Mouse (Mus musculus): ENCODE results near the gene Eif2s1. TPM values are rescaled to one million over a fixed set of nuclear protein-coding genes. Genes with fewer than 3 reads are reported as not detected.
A peak's percentile ranks its signal among the peaks of the same experiment; 100 is the strongest.
"Not testable (repeated sequence)": the region's sequence is repeated elsewhere in the genome, so short reads cannot be mapped to it uniquely, and the experiment has no call there.

Eif2s1 gene
- total RNA-seq, 2 experiments from 2014 or later = 44.8 to 49.8 TPM

DNA sequence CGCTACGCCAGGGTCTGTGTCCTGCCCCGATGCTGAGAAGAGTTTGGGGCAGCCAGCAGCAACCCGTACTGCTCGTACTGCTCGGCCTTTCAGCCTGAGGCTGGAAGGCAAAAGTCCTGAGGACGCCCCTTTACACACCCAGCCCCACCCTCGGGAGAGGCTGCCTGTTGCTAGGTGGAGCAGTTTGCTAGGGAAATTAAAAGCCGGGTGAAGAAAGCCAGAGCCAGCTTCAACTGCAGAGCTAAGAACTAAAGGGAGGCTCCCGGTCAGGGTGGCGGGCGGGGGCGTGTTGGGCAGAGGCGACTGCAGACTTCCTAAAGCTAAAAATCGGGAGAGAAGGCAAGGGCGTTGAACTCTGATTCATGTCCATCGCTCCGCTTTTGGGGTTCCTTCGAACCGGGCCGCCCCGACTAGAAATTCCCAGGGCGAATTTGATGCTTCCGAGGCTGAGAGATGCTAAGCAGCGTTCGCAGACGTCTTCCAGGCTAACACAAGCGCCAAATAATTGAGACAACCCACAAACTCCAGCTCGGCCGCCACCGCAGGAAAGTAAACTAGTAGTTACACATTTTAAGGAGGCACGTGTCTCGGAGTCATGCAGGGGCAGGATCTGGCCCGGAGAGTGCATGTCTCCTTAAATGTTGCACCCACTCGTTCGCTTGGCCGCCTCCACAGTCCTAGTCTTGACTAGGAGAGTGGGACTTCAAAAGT is 50.2 kb downstream of the Eif2s1 start:
- intact Hi-C loops (cut with DNase I) = no loop called here
- peak in 1 of 2 experiments; percentile 12 for DNase-seq (ENCODE audit: low spot score in 2 of 2)

DNA sequence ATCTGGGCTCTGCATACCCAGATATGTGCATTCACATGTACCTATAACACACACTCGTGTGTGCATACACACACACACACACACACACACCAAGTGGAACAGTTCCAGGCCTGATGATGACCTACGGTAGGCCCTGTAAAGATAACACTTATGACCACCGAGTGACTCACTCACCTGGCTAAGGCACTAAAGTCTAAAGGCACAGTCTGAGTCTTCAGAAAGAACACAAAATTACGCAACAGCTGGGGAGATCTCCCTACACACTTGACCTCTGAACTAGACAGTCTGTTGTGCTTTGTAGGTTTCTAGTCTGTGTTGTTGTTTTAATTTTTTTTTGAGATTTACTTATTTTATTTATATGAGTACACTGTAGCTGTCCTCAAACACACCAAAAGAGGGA is 52.8 kb downstream of the Eif2s1 start:
- intact Hi-C loops (cut with DNase I) = no loop called here

DNA sequence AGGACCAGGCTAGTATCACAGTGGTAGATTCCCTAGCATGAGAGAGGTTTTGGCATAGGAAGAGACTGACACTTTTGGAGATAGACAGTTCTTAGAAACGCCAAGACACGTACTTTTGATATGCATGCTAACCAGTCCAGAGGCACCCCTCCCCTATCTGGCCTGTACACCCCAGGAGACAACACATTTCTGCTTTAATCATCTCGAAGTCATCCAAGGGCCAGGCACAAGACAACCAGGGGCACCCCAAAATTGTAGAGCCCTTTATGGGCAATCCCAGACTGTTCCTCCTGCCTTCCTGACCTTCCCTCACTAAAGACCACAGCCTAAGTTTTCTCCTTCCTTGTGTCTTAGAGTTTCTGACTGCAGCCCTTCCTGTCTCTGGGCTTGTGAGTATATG is 53.9 kb downstream of the Eif2s1 start:
- DNase-seq (ENCODE audit: low spot score in 2 of 2) = no peak
- intact Hi-C loops (cut with DNase I) = loop anchor here (5.0 kb wide), 1 partner anchor 92 kb away; the partner anchor contains the start of gene Tmem229b

More for the DNA sequence above, 52.8 kb downstream of the Eif2s1 start:
- no peak for DNase-seq (ENCODE audit: low spot score in 2 of 2)

DNA sequence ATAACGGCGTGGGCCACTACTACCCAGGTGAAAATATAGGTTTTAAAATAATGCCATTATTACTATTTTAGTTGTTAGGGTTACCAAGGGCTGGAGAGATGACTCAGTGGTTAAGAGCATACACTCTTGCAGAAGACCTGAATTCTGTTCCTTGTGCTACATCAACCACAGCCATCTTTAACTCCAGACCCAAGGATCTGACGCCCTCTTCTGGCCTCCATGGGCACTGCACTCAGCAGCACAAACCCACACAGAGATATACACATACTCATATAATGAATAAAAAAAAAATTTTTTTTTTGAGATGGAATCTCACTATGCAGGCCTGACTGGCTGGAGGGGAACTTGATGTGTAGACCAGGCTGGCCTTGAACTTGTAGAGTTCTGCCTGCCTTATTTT is 54.7 kb downstream of the Eif2s1 start:
- DNase-seq (ENCODE audit: low spot score in 2 of 2) = no peak
- intact Hi-C loops (cut with DNase I) = loop anchor here (5.0 kb wide), 1 partner anchor 91 kb away; the partner anchor contains the start of gene Tmem229b

DNA sequence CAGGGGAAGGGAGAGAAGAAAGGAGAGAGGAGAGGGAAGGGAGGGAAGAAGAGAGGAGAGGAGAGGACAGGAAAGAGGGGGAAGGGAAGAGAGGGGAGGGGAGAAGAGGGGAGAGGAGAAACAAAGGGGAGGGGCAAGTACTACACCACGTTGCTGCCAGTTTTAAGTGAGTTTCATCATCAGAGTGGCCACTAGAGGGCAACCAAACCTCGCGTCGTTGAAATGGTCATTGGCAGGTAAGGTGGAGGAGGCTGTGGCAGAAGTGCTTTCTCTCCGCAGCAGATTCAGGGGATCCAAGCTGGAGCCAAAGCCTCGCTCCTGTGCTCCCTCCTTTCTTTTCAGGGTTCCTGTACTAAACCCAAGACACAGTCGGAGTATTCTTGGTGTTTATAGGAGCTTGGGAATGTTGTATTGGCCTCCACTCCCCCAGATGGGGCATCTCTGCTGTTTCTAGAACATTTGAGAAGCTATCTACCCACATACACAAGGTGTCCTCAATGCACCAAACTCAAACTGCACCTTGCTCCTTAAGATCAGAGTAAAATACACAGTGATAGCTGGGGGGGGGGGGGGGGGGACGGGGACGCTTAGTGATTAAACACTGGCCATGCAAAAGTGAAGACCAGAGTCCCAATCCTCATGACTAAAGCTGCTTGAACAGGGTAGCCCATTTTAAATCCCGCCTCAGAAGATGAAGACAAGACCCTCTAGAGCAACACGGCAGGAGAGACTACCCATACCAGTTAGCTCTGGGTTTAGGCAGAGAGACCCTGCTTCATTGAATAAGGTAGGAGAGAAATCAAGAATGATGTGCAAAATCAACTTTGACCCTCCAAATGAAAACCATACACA is 56.8 kb downstream of the Eif2s1 start:
- peak; percentile 77 for DNase-seq (ENCODE audit: low spot score in 2 of 2)
- intact Hi-C loops (cut with DNase I) = loop anchor here (2.0 to 5.0 kb wide), 4 partner anchors 89 to 178 kb away; partner anchors contain the start of genes Pigh and Tmem229b

DNA sequence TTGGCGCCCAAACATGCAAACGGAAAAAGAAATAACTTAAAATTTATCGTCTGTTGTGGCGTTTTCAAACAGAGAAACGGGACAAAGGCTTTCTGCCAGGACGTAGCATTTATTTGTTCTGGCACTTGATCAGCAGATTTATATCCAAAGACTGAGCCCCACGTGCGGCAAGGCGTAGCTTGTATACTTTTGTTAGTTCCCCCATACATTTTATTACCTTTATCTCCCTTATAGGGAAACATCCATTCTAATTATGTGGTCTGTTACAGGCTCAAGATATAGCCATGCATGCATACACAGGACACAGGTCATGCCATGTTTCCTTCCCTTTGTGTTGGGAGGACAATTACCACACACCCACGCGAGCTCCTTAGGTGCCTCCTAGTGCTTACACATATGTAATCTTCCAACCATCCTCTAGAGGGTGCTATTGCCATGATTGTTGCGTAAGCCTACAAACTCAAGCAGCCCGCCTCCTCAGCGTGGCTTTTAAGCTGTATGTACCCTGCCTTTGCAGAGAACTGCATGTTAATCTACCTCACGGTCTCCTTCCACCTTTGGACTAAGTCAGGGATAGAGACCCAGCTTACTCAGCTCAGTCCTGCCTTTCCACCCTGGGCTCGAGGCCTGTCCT is 57.6 kb downstream of the Eif2s1 start:
- intact Hi-C loops (cut with DNase I) = loop anchor here (2.0 to 5.0 kb wide), 4 partner anchors 88 to 178 kb away; partner anchors contain the start of genes Pigh and Tmem229b
- DNase-seq (ENCODE audit: low spot score in 2 of 2) = peak; percentile 47 to 55

DNA sequence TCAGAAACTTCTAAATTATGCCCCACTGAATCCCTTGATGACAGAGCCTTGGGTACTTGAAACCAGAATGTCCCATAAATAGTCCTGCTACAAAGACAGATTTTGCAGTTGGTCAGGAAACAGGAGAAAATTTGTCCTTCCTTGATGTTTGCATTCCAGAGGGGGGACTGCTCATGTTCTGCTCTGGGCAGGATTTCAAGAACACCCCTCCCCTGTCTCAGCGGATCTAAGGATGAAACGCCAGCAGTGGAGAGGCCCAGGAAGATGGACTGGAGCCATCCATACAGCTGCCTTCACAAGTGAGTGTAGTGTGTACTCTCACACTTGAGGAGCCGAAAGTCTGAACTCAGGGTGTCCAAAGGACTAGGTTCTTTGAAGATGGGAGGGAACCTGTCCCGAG is 59.8 kb downstream of the Eif2s1 start:
- no peak for DNase-seq (ENCODE audit: low spot score in 2 of 2)
- intact Hi-C loops (cut with DNase I) = loop anchor here (5.0 kb wide), 1 partner anchor 61 kb away; no protein-coding TSS in a partner anchor

DNA sequence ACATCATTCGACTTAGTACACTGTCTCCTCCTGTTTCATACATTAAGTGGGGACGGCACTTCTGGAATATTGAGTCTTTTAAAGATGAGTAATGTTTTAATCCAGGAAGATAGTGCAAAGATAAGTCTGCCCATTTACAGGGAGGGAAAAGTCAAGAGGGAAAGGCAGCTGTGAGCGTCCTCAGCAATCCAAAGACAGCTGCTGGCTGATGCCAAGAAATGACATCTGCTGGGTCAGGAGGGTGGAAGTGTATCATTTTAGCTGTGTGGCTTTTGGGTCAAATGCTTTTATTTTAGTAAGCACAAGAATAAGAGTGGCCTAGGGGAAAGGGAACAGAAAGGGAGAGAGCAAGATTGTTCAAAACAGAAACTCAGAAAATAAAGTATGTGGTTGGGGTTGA is 60.4 kb downstream of the Eif2s1 start:
- DNase-seq (ENCODE audit: low spot score in 2 of 2) = no peak
- intact Hi-C loops (cut with DNase I) = loop anchor here (5.0 kb wide), 1 partner anchor 60 kb away; no protein-coding TSS in a partner anchor

DNA sequence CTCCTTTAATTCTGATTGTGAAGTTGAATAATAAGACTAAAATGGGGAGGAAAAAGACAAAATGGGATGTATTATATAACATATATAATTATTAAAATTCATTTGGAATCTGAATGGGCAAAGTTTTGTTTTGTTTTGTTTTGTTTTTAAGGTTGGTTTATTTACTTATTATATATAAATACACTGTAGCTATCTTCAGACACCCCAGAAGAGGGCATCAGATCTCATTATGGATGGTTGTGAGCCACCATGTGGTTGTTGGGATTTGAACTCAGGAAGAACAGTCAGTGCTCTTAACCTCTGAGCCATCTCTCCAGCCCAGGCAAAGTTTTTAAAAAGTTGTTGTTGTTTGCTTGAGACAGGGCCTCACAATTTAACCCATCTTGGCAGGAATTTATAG is 61.4 kb downstream of the Eif2s1 start:
- intact Hi-C loops (cut with DNase I) = loop anchor here (5.0 kb wide), 1 partner anchor 59 kb away; no protein-coding TSS in a partner anchor
- DNase-seq (ENCODE audit: low spot score in 2 of 2) = not testable (repeated sequence)

DNA sequence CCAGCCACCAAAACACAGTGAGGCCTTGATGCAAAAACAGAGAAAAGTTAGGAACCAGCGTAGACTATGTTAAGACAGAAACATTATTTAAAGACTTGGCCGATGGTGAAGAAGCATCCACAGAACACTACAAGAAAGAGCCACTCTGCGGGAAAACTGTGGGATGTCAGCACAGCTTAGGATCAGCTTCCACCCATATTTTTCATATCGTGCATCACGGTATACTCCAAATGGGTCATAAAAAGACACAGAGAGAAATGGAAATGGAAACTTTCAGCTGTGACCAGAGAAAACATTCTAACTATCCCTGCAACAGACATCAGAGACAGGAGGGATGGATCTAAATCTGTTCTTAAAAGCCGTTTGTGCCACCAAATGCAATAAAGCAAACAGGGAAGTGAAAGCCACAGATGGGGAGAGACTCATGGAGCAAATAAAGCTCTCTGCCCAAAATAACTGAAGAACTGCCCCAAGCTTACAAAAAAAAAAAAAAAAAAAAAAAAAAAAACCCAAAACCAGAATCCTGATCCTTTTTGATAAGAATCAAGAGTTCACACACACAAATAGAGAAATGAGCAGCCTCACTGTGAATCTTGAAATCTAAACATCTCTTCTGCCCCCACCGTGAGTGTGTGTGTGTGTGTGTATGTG is 62.0 kb downstream of the Eif2s1 start:
- intact Hi-C loops (cut with DNase I) = loop anchor here (5.0 kb wide), 1 partner anchor 59 kb away; no protein-coding TSS in a partner anchor
- no peak for DNase-seq (ENCODE audit: low spot score in 2 of 2)

DNA sequence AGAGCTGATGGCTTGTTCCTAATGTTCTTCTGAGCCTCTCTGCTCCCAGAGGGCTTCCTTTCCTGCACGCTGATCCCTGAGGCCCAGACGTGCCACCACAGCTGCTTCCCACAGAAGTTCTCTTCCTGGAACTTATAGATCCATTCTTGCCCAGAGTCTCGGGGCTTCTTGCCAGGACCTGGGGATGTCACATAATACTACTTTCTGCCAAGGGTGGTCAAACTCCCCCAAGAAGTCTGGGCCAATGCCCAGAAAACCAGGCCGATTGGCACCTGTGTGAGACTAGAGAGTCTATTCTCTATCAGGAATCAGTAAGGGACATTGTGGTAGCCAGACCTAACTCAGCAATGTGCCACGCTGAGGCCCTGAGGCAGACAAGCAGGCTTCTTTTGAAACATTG is 65.7 kb downstream of the Eif2s1 start:
- intact Hi-C loops (cut with DNase I) = no loop called here
- no peak for DNase-seq (ENCODE audit: low spot score in 2 of 2)

DNA sequence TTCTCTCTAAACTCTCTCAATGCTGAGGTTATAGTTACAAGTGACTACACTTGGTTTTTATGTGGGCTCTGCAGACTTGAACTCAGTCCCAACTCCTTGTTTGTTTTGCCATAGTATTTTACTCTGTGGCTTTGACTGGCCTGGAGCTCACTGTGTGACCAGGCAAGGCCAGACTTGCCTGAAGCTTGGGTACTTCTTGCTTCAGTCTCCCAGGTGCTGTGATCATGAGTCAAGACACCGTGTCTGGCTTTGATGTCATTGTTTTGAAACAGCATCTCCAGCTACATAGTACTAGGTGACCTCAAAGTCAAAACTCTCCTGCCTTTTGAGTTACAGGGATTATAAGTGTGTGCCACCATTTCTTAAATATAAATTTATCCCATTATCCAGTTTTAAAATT is 68.3 kb downstream of the Eif2s1 start:
- intact Hi-C loops (cut with DNase I) = no loop called here
- no peak for DNase-seq (ENCODE audit: low spot score in 2 of 2)

DNA sequence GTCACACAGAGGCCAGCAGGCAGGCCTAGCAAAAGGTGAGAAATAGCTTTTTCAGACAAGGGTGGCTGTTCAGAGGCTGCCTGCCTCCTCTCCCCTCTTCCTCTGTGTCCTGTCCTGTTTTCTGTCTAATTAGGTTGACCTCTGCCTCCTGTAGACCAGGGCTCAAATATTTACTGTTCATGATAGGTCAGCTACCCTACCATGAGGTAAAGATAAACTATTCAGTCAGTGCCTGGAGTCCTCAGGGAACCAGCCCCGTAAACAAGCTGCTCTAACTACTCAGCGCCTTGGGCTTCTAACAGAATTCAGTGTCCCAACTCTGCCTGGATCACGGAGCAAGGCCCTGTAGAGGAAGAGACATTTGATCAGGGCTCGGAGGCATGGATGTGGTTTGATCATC is 74.9 kb downstream of the Eif2s1 start:
- intact Hi-C loops (cut with DNase I) = no loop called here
- DNase-seq (ENCODE audit: low spot score in 2 of 2) = no peak

Other genes with a start within 250 kb of the Eif2s1 start
- 1 to 10 TPM in 1 of 2 experiments, under 1 TPM in 1; 0.57 to 1.2 TPM for gene Fam71d, start 170.3 kb upstream of the Eif2s1 start, total RNA-seq (2021)
- gene Mpp5, start 112.9 kb upstream of the Eif2s1 start, total RNA-seq (2021) = 10 to 100 TPM; 21.3 to 31.9 TPM
- 100 to 1,000 TPM; 288 to 293 TPM for gene Atp6v1d, start 181 bp upstream of the Eif2s1 start, total RNA-seq (2021)
- not detected for gene Plek2, start 45.1 kb downstream of the Eif2s1 start, total RNA-seq (2021)
- 10 to 100 TPM; 29.6 to 33.1 TPM for gene Tmem229b, start 145.8 kb downstream of the Eif2s1 start, total RNA-seq (2021)
- 10 to 100 TPM; 11.3 to 23.6 TPM for gene Plekhh1, start 167.3 kb downstream of the Eif2s1 start, total RNA-seq (2021)
- gene Pigh, start 227.8 kb downstream of the Eif2s1 start, total RNA-seq (2021) = 10 to 100 TPM in 1 of 2 experiments, 1 to 10 TPM in 1; 9.3 to 10.8 TPM

Data from left cerebral cortex, postnatal 36 days (tissue).